Mouse (Mus musculus) embryonic fibroblast, embryonic 13.5 days (primary cell): ENCODE measurements around the gene Coa3. TPM values are rescaled to one million over a fixed set of nuclear protein-coding genes. Genes with fewer than 3 reads are reported as not detected.

Experiments used
- H3K27ac ChIP-seq: 2 replicates; pipeline ENCODE4 v1.5.1; 2012; ENCODE audit warnings: low read length, control low read depth, inconsistent platforms; ENCODE audit not compliant: insufficient read depth
- H3K4me1 ChIP-seq: 2 replicates; pipeline ENCODE4 v1.6.1; 2011; ENCODE audit warnings: low read length; ENCODE audit not compliant: control insufficient read depth, insufficient read depth
- H3K4me3 ChIP-seq: 2 replicates; pipeline ENCODE4 v1.5.1; 2011; ENCODE audit warnings: mild to moderate bottlenecking, control low read depth, low read length; ENCODE audit not compliant: insufficient read depth
- CTCF ChIP-seq: IDR thresholded peaks from 2 replicates; pipeline ENCODE4 v1.5.1; 2011; ENCODE audit warnings: mild to moderate bottlenecking, control low read depth, low read length, moderate library complexity, borderline replicate concordance; ENCODE audit not compliant: insufficient read depth
- POLR2A ChIP-seq: IDR thresholded peaks from 2 replicates; pipeline ENCODE4 v1.6.1; 2011; ENCODE audit warnings: low read depth, mild to moderate bottlenecking, control low read depth, low read length, moderate library complexity
- polyA plus RNA-seq: library from polyadenylated mRNA; stranded (reverse); fragments of >200 nt; gene quantifications from 2 replicates; pipeline ENCODE4 v1.2.4, GENCODE M21; 2011; ENCODE audit warnings: low read depth; ENCODE audit not compliant: missing spikeins, insufficient read length

The Coa3 gene
- polyA plus RNA-seq, 1 experiment: 78.8 TPM

DNA sequence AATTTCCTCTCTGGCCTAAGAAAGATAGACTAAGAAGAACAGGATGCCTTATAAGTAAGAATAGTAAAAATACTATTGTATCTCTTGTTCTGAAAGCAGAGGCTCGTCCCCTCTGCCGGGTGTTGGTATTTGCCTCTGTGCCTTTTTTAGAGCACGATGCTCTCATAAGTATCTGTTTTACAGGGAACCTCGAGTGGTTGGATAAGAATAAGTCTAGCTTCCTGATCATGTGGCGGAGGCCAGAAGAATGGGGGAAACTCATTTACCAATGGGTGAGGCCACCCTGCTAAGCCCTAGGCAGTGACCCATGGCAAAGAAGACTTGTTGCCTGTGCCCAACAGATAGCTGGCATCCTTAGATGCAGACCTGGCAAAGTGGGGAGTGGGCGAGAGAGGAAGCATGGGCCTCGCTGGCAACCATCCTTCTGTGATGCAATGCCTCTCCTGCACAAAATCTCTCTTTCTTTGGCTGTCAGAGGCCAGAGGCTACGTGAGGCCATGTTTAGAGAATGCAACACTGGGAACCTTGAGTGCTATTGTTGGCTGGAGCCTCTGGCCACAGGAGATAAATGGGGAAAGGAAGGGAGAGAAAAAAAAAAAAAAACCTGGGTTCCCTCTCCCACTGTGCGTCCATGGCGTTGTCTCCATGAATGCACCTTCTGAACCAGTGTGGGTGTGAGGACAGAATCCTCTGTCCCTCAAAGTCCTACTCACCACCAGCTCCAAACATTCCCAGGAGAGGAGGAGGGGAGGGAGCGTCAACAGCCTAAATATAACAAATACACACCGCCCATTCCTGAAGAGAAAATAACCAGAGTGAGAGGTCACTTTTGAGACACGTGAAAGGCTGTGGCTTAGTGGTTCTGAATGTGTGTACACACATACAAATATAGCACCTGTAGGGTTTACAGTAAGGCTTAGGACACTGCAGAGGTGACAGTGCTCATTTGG is 22.8 kb downstream of the Coa3 start:
- no peak overlapping the region for H3K4me3 ChIP-seq
- no peak for TF ChIP-seq CTCF
- TF ChIP-seq POLR2A: no peak
- H3K4me1 ChIP-seq: peaks cover 8% of the 10 kb centered on the region; the same call in 1 of the 2 replicates
- no peak overlapping the region for H3K27ac ChIP-seq

- H3K4me1 ChIP-seq: peaks cover 3% of the 10 kb centered on the region; the same call in 1 of the 2 replicates
- H3K27ac ChIP-seq: peak within 1 kb of the TSS; percentile 94
- peak within 1 kb of the TSS; percentile 79 for H3K4me3 ChIP-seq
- peak; percentile 88 for TF ChIP-seq POLR2A
- TF ChIP-seq CTCF: no peak
Observed at GRCm38 (mm10) chr11:101253613-101254389, 25.1 kb downstream of the Coa3 start, which contains the start of gene Vps25. Vps25 (plus strand) TSS chr11:101253707.

DNA sequence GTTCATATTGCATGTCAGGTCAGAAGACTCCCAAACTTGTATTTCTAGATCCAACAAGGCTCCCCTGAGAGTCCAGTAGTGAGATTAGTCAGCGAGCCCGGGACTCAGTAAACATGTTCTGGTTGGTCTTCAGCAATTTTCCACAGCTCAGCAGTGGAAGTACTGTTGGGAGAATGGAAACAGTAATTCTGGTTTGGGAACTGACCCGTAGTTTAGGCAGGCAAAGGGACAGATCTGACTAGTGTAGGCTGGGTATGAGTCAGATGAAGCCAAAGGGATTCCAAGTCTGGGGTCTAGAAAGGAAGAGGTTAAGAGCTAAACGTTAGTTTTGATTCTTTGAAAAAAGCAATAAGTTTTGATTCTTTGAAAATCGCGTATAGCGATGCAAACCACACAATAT is 26.0 kb downstream of the Coa3 start:
- Histone ChIP-seq H3K27ac (peak overlapping the region; percentile 94), H3K4me1 (peaks cover 3% of the 10 kb centered on the region; the same call in 1 of the 2 replicates), H3K4me3 (peak overlapping the region; percentile 50)
- peak; percentile 37; the same call in 1 of the 2 replicates for TF ChIP-seq POLR2A
- no peak for TF ChIP-seq CTCF

- TF ChIP-seq CTCF (no peak), POLR2A (no peak)
- Histone ChIP-seq H3K4me3 (no peak overlapping the region), H3K4me1 (peaks cover 3% of the 10 kb centered on the region; the same call in 1 of the 2 replicates), H3K27ac (no peak overlapping the region)
Observed at GRCm38 (mm10) chr11:101251031-101251430, 27.9 kb downstream of the Coa3 start.

DNA sequence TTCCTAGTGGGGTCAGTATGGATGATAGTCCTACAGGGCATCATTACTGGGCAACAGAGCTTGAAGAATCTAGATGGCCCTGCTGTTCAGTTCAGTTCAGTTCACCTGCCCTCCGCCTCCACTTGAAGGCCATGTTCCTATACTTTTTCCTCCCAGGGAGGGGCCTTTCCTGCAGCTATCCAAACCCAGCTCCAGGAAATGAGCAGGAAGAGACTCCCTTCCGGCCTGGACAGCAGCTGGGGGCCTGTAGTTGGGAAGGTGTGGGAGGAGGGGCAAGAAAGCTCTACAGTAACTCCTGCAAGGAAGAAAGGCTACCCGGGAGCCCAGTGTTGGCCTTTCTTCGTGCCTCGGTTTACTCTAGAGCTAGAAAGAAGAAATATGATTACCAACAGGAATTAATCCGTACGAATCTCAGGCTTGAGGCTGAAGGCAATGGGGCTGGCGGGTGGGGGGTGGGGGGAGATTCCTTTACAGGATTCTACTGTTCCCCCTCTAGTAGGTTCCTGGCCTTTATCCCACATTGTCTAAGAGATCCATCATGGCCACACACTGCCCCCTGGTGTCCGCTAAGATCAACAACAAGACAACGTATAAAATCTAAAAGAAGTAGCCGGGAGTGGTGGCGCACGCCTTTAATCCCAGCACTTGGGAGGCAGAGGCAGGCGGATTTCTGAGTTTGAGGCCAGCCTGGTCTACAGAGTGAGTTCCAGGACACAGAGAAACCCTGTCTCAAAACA is 30.5 kb downstream of the Coa3 start:
- Histone ChIP-seq H3K27ac (no peak overlapping the region), H3K4me1 (no peaks in the 10 kb centered on the region; the same call in 1 of the 2 replicates), H3K4me3 (no peak overlapping the region)
- TF ChIP-seq POLR2A: no peak

- Histone ChIP-seq H3K4me3 (no peak overlapping the region), H3K27ac (no peak overlapping the region), H3K4me1 (no peaks in the 10 kb centered on the region; the same call in 1 of the 2 replicates)
- TF ChIP-seq CTCF: no peak
- TF ChIP-seq POLR2A: no peak
Observed at GRCm38 (mm10) chr11:101247521-101248030, 31.3 kb downstream of the Coa3 start.

GRCm38 (mm10) chr11:101246702-101247012 is 32.3 kb downstream of the Coa3 start:
- Histone ChIP-seq H3K4me3 (peak overlapping the region; percentile 19), H3K4me1 (no peaks in the 10 kb centered on the region), H3K27ac (no peak overlapping the region)
- TF ChIP-seq CTCF (no peak), POLR2A (no peak)

GRCm38 (mm10) chr11:101245855-101246701 is 32.8 kb downstream of the Coa3 start, which contains the start of gene Ramp2:
Ramp2 (plus strand) TSS chr11:101246028.
- no peak for TF ChIP-seq POLR2A
- no peak for TF ChIP-seq CTCF
- H3K4me3 ChIP-seq: peak within 1 kb of the TSS; percentile 19
- no peaks in the 10 kb centered on the region for H3K4me1 ChIP-seq
- H3K27ac ChIP-seq: no peak within 1 kb of the TSS
